Mouse (Mus musculus) embryo, embryonic 9.5 days (tissue): ENCODE results near the gene Sptan1.
A peak's percentile ranks its signal among the peaks of the same experiment; 100 is the strongest.

Experiments used
- DNase-seq: peaks from one replicate; pipeline ENCODE4 v3.0.0-alpha.2; 2017; ENCODE audit errors: extremely low spot score

The Sptan1 gene

GRCm38 (mm10) chr2:30061215-30062166 is 96.1 kb downstream of the Sptan1 start:
- peak; percentile 89 for DNase-seq

- DNase-seq: peak; percentile 87
Observed at GRCm38 (mm10) chr2:30062249-30063093, 97.1 kb downstream of the Sptan1 start.

- DNase-seq: peak; percentile 25
Observed at GRCm38 (mm10) chr2:30063235-30063634, 97.9 kb downstream of the Sptan1 start.

GRCm38 (mm10) chr2:30063791-30064190 is 98.4 kb downstream of the Sptan1 start:
- no peak for DNase-seq

GRCm38 (mm10) chr2:30064298-30064697 is 98.9 kb downstream of the Sptan1 start:
- no peak for DNase-seq

- peak; percentile 98 for DNase-seq
Observed at GRCm38 (mm10) chr2:30066046-30066901, 100.9 kb downstream of the Sptan1 start.

GRCm38 (mm10) chr2:30067031-30067888 is 101.9 kb downstream of the Sptan1 start:
- peak; percentile 70 for DNase-seq

GRCm38 (mm10) chr2:30067962-30068361 is 102.6 kb downstream of the Sptan1 start:
- no peak for DNase-seq

GRCm38 (mm10) chr2:30072875-30073274 is 107.5 kb downstream of the Sptan1 start:
- no peak for DNase-seq

GRCm38 (mm10) chr2:30073285-30073684 is 107.9 kb downstream of the Sptan1 start:
- DNase-seq: no peak

GRCm38 (mm10) chr2:30075625-30076024 is 110.3 kb downstream of the Sptan1 start:
- DNase-seq: no peak

- no peak for DNase-seq
Observed at GRCm38 (mm10) chr2:30076439-30076838, 111.1 kb downstream of the Sptan1 start.

- no peak for DNase-seq
Observed at GRCm38 (mm10) chr2:30076959-30077358, 111.6 kb downstream of the Sptan1 start.

- DNase-seq: peak; percentile 90
Observed at GRCm38 (mm10) chr2:30077502-30078348, 112.4 kb downstream of the Sptan1 start, which contains the start of gene Pkn3. Pkn3 (plus strand) TSS chr2:30077684.

GRCm38 (mm10) chr2:30078349-30078712 is 113.0 kb downstream of the Sptan1 start:
- DNase-seq: no peak

GRCm38 (mm10) chr2:30078760-30079159 is 113.4 kb downstream of the Sptan1 start:
- no peak for DNase-seq

GRCm38 (mm10) chr2:30080181-30080800 is 114.9 kb downstream of the Sptan1 start:
- DNase-seq: no peak
